Mouse (Mus musculus): ENCODE results near the gene Cul7. TPM values are rescaled to one million over a fixed set of nuclear protein-coding genes. Genes with fewer than 3 reads are reported as not detected.

Cul7 gene
- polyA plus RNA-seq, 1 experiment, result 30.2 TPM

DNA sequence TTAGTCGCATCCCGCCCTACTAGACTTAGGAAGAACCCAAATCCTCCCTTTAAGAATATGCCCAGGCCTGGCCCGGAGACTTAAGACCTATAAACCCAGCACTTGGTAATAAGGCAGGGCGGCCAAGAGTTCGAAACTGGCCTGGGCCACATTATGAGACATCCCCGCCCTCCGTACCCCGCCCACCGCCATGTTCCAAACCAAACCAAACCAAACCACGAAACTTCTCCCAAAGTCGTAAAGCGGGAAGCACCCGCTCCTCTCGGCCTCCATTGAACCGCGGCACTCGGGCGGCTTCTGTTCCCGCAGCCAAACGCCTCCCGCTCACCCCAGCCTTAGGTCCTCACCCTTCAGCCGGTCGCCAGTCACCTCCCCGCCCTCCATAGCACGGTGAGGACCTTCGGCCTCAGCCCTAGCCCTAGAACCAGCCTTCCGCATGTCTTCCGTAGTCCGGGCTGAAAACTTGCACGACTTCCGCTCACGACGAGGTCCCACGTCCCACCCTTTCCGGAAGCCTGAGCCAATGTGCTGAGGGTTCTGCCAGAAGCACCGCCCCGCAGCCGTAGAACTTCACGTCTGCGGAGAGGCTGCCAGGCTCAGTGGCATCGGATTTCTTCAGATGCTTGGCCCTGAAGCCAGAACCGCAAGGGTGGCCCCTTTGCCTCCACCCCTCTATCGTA lies 23.9 kb downstream of the Cul7 start, which contains the start of gene Rrp36:
Gene Rrp36, minus strand, starts transcription at position 503 of the 680 bp plus-strand sequence.
- under 1% methylated on average over 43 of the region's 43 CpGs for WGBS

DNA sequence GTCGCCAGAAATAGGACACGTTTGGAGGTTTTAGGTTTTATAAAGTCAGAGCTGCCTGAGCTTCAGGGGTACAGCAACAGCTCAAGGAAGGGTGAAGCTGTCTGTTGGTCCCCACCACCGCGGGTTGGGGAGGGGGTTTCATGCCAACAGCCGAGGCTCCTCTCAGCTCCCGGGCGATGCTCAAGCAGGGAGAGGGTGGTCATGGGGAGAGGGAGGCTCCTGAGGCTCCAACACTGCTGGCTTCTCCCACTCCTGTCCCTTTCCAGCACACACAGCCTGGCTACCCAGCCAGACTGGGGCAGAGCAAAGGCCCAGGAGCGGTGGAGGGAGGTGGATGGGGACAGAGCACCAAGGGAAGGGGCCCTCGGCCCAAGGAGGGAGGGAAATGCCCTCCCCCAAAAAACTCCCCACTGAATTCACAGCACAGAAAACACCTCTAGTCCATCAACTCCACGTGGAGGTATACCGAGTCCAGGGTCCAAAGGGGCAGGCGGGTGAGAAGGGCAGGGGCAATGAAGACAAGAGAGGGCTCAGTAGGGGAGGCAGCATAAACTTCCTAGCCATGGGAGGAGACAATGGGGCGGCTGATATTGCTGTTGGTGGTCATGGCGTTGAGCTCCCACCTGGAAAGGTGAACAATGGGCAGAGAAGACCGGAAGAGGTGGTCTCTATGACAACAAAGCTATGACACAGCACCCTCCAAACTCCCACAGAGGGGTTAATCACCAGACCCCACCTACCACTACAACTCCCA lies 24.6 kb downstream of the Cul7 start:
- no peak for TF ChIP-seq CTCF (conservative IDR thresholded peaks at IDR 0.05; ENCODE audit: insufficient read depth, insufficient read length, low read depth, low read length)
- no peak for TF ChIP-seq POLR2A (IDR thresholded peaks at IDR 0.05; ENCODE audit: low read depth, low read length)
- H3K27me3 ChIP-seq (replicated peaks; ENCODE audit: control insufficient read depth, insufficient read depth, low read length), result no peaks in the 10 kb centered on the region
- peak overlapping the region; percentile 14 for H3K4me3 ChIP-seq (ENCODE audit: insufficient read depth, low read depth, low read length)
- peaks cover 12% of the 10 kb centered on the region; the same call in 1 of the 2 replicates for H3K4me1 ChIP-seq (ENCODE audit: control insufficient read depth, insufficient read depth, low read length)
- 17% methylated on average over 15 of the region's 15 CpGs for WGBS
- H3K36me3 ChIP-seq (ENCODE audit: control insufficient read depth, insufficient read depth, low read length), result no peaks in the 10 kb centered on the region; the same call in 1 of the 2 replicates
- H3K27ac ChIP-seq (ENCODE audit: insufficient read depth, low read depth, low read length), result no peak overlapping the region
- DNase-seq, result no peak

More for the DNA sequence above, 23.9 kb downstream of the Cul7 start, which contains the start of gene Rrp36:
- TF ChIP-seq POLR2A (IDR thresholded peaks at IDR 0.05; ENCODE audit: low read depth, low read length) (no peak), CTCF (conservative IDR thresholded peaks at IDR 0.05; ENCODE audit: insufficient read depth, insufficient read length, low read depth, low read length) (no peak)
- peak within 1 kb of the TSS; percentile 82 for H3K4me3 ChIP-seq (ENCODE audit: insufficient read depth, low read depth, low read length)
- H3K27me3 ChIP-seq (replicated peaks; ENCODE audit: control insufficient read depth, insufficient read depth, low read length), result no peaks in the 10 kb centered on the region
- no peaks in the 10 kb centered on the region; the same call in 1 of the 2 replicates for H3K36me3 ChIP-seq (ENCODE audit: control insufficient read depth, insufficient read depth, low read length)
- DNase-seq, result peak; percentile 96
- peaks cover 8% of the 10 kb centered on the region; the same call in 1 of the 2 replicates for H3K4me1 ChIP-seq (ENCODE audit: control insufficient read depth, insufficient read depth, low read length)
- H3K27ac ChIP-seq (ENCODE audit: insufficient read depth, low read depth, low read length), result peak within 1 kb of the TSS; percentile 43; the same call in 1 of the 2 replicates

DNA sequence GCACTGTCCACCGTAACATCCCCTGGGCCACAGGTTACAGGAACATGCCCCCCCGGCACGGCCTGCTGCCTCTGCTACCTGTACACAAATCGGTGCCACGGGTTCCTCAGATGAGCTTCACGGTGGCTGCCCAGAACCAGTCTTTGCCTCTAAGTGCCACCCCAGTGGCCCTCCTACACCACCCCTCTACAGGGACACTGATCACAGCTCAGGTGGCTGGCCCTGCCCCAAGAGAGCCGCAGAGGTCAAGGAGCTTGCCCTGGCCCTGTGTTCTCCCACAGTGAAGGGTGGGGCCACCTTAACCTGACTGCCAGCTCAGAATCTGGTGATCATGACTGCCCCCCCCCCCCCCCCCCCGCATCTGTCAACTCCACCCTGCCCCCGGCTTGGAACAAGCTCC lies 28.3 kb downstream of the Cul7 start, which contains the start of gene Mea1:
Gene Mea1, plus strand, starts transcription at position 378 of the 400 bp plus-strand sequence.
- Histone ChIP-seq H3K4me3 (ENCODE audit: insufficient read depth, low read depth, low read length) (no peak within 1 kb of the TSS; the same call in 1 of the 2 replicates), H3K27ac (ENCODE audit: insufficient read depth, low read depth, low read length) (no peak within 1 kb of the TSS), H3K36me3 (ENCODE audit: control insufficient read depth, insufficient read depth, low read length) (no peaks in the 10 kb centered on the region; the same call in 1 of the 2 replicates), H3K4me1 (ENCODE audit: control insufficient read depth, insufficient read depth, low read length) (peaks cover 14% of the 10 kb centered on the region), H3K27me3 (replicated peaks; ENCODE audit: control insufficient read depth, insufficient read depth, low read length) (no peaks in the 10 kb centered on the region)
- TF ChIP-seq CTCF (conservative IDR thresholded peaks at IDR 0.05; ENCODE audit: insufficient read depth, insufficient read length, low read depth, low read length), result no peak
- peak; percentile 49 for DNase-seq
- 53% methylated on average over 8 of the region's 9 CpGs for WGBS

DNA sequence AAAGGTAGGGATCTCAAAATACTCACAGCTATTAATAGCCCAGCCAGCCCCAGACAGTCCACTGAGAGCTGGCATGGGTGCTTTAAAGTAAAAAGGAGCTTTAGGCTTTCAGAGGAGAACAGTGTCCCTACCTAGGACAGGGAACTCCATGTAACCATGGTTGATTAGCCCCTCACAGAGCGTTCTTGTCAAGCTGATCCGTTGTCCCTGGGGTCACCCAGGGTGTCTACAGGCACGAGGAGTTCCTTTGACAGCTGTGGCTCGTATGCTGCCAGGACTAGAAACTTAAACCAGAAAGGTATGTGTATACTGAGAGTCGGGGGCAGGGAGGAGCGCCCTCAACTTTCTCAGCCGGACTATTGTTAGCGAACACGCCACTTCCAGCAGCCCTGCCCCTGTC lies 28.8 kb downstream of the Cul7 start:
- 35% methylated on average over 9 of the region's 9 CpGs for WGBS
- H3K27me3 ChIP-seq (replicated peaks; ENCODE audit: control insufficient read depth, insufficient read depth, low read length), result no peaks in the 10 kb centered on the region
- DNase-seq, result no peak

DNA sequence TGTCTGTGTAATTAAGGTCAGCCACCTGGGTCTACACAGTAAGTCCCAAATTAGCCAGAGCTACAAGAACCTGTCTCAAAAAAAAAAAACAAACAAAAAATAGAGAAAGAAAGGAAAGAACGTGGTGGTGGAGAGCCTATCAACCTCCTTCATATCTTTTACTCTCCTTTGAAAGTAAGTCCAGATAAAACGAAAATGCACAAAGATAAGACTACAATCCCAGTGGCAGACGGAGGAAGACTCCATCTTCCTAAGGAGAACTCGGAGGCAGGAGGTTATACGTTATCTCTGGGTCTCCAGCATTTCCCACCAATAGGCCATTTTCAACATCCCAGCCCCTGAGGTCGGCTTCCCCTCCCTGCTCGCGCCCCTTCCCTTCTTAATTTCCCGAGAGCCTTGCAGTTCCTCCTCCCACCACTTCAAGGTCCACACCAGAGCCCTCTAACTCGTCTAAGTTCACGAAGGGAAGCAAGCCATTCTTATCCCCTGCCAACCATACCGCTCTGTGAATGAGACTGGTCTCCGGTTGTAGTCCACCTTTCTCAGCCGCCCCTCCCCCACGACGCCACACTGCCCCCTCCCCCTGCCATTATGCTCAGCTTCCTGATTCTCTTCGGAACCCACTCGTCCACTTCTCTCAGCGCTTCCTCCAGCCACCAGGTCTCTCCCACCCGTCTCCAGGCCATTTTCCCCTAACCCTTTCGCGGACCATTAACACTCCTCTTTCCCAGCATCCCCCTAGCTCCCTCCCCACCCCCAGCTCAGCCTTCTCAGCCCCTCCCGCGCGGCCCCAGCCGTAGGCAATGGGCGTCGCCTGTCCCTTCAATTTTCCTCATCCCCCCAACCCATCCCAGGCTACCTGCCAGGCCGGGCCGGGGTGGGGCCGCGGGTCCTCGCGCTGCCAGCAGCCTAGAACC lies 30.0 kb downstream of the Cul7 start:
- Histone ChIP-seq H3K27ac (ENCODE audit: insufficient read depth, low read depth, low read length) (peak overlapping the region; percentile 65; the same call in 1 of the 2 replicates), H3K4me3 (ENCODE audit: insufficient read depth, low read depth, low read length) (peak overlapping the region; percentile 79), H3K27me3 (replicated peaks; ENCODE audit: control insufficient read depth, insufficient read depth, low read length) (no peaks in the 10 kb centered on the region), H3K36me3 (ENCODE audit: control insufficient read depth, insufficient read depth, low read length) (no peaks in the 10 kb centered on the region; the same call in 1 of the 2 replicates), H3K4me1 (ENCODE audit: control insufficient read depth, insufficient read depth, low read length) (peaks cover 11% of the 10 kb centered on the region)
- peak; percentile 44 for DNase-seq
- no peak for TF ChIP-seq POLR2A (IDR thresholded peaks at IDR 0.05; ENCODE audit: low read depth, low read length)
- peak; percentile 38 for TF ChIP-seq CTCF (conservative IDR thresholded peaks at IDR 0.05; ENCODE audit: insufficient read depth, insufficient read length, low read depth, low read length)
- WGBS, result 1% methylated on average over 34 of the region's 34 CpGs

More for the DNA sequence above, 28.8 kb downstream of the Cul7 start:
- H3K4me1 ChIP-seq (ENCODE audit: control insufficient read depth, insufficient read depth, low read length), result peaks cover 11% of the 10 kb centered on the region
- H3K36me3 ChIP-seq (ENCODE audit: control insufficient read depth, insufficient read depth, low read length), result no peaks in the 10 kb centered on the region; the same call in 1 of the 2 replicates
- H3K27ac ChIP-seq (ENCODE audit: insufficient read depth, low read depth, low read length), result no peak overlapping the region
- TF ChIP-seq POLR2A (IDR thresholded peaks at IDR 0.05; ENCODE audit: low read depth, low read length) (no peak), CTCF (conservative IDR thresholded peaks at IDR 0.05; ENCODE audit: insufficient read depth, insufficient read length, low read depth, low read length) (no peak)
- H3K4me3 ChIP-seq (ENCODE audit: insufficient read depth, low read depth, low read length), result no peak overlapping the region

DNA sequence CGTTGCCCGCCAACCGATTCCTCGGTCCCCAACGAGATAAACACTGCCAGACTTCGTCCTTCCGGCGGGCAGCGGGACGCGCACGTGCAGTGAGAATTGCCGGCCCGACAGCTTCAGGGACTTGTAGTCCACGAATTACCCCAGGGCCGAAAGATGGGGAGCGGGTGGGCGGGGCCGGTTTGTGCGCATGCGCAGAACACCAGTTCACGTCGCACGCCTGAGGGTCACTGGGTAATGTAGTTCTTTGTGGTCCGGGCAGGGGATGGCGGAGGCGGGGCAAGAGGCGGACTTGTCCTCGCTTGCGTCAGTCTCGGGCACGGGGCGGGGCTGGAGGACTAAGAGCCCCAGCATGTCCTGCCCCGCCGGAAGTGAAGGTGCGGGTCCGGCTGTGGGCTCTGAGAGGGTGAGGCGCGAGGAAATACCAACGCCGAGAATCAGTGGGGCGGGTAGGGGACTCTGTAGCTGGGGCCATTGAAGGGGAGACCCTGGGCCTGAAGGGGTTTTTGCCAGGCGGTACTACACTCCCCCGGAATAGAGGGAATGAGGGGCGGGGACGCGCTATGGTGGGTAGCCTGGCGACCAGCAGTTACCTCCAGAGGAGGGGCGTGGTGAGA lies 30.7 kb downstream of the Cul7 start, which contains the start of gene Klhdc3:
Gene Klhdc3, minus strand, starts transcription at position 155 of the 614 bp plus-strand sequence.
- Histone ChIP-seq H3K4me1 (ENCODE audit: control insufficient read depth, insufficient read depth, low read length) (peaks cover 11% of the 10 kb centered on the region), H3K27me3 (replicated peaks; ENCODE audit: control insufficient read depth, insufficient read depth, low read length) (no peaks in the 10 kb centered on the region), H3K27ac (ENCODE audit: insufficient read depth, low read depth, low read length) (peak within 1 kb of the TSS; percentile 65; the same call in 1 of the 2 replicates), H3K36me3 (ENCODE audit: control insufficient read depth, insufficient read depth, low read length) (no peaks in the 10 kb centered on the region; the same call in 1 of the 2 replicates), H3K4me3 (ENCODE audit: insufficient read depth, low read depth, low read length) (peak within 1 kb of the TSS; percentile 79)
- TF ChIP-seq POLR2A (IDR thresholded peaks at IDR 0.05; ENCODE audit: low read depth, low read length) (peak; percentile 19), CTCF (conservative IDR thresholded peaks at IDR 0.05; ENCODE audit: insufficient read depth, insufficient read length, low read depth, low read length) (no peak)
- peak; percentile 99 for DNase-seq
- WGBS, result under 1% methylated on average over 49 of the region's 49 CpGs

Data from kidney, adult 2 months (tissue).